Mouse (Mus musculus): Measurements from ENCODE around the gene Ssbp4. TPM values are rescaled to one million over a fixed set of nuclear protein-coding genes. Genes with fewer than 3 reads are reported as not detected.

Ssbp4 gene
- polyA plus RNA-seq, 1 experiment from 2014 or later, result 63.2 TPM

DNA sequence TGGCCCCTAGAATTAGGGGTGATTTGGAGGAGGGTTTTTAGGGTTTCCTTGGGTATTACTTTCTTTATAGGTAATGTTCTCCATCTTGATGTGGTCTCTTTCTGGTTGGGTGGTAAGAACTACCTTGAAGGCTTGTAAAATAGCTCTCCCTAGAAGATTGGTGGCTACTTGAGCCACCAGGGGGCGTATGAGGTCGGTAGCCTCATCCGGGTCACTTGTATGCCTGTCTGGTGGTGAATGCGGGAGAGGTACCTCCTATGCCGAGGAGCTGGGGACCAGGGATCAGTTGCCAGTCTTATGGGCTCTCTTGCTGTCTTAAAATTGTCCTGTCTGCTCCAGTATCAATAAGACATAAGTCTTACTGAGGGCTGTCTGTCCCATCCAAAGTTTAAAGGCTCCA lies 16.4 kb upstream of the Ssbp4 start:
- no peaks in the 10 kb centered on the region for H3K9me3 ChIP-seq (ENCODE audit: control insufficient read depth, low read length)
- H3K4me3 ChIP-seq (ENCODE audit: low read length), result no peak overlapping the region
- H3K27me3 ChIP-seq (replicated peaks; ENCODE audit: control insufficient read depth, insufficient read depth, low read length), result peaks cover 6% of the 10 kb centered on the region; the same call in 1 of the 2 replicates
- H3K36me3 ChIP-seq (ENCODE audit: control insufficient read depth, insufficient read depth, low read length), result no peaks in the 10 kb centered on the region
- ATAC-seq, result no peak
- H3K4me1 ChIP-seq (ENCODE audit: control insufficient read depth, insufficient read depth, low read length), result peaks cover 8% of the 10 kb centered on the region; the same call in 1 of the 2 replicates
- no peak overlapping the region for H3K27ac ChIP-seq (ENCODE audit: low read length)
- no peak overlapping the region for H3K4me2 ChIP-seq (ENCODE audit: low read depth, low read length)
- 15% methylated on average over 5 of the region's 5 CpGs for WGBS
- no peak overlapping the region for H3K9ac ChIP-seq (ENCODE audit: low read depth, low read length)

DNA sequence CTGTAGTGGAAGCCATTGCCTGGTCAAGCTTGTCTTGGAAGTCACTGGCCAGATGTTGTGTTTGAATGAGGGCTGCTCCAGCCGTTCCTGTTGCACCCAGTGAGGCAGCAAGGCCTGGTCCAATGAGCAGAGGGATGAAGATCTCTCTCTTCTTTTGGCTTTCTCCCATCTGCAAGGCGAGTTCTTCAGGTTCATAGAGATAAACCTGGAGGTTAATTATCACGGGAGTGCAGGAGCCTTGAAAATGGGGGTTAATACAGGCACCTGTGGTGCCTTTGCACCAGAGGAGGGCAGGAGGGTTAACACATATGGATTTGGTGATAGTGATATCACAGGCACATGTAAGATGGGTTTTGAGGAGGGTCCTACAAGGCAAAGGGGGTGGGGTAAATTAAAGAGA lies 13.5 kb upstream of the Ssbp4 start:
- Histone ChIP-seq H3K4me1 (ENCODE audit: control insufficient read depth, insufficient read depth, low read length) (peaks cover 6% of the 10 kb centered on the region; the same call in 1 of the 2 replicates), H3K36me3 (ENCODE audit: control insufficient read depth, insufficient read depth, low read length) (no peaks in the 10 kb centered on the region), H3K4me3 (ENCODE audit: low read length) (no peak overlapping the region), H3K9me3 (ENCODE audit: control insufficient read depth, low read length) (no peaks in the 10 kb centered on the region), H3K4me2 (ENCODE audit: low read depth, low read length) (no peak overlapping the region), H3K27ac (ENCODE audit: low read length) (no peak overlapping the region), H3K9ac (ENCODE audit: low read depth, low read length) (no peak overlapping the region), H3K27me3 (replicated peaks; ENCODE audit: control insufficient read depth, insufficient read depth, low read length) (peaks cover 6% of the 10 kb centered on the region; the same call in 1 of the 2 replicates)
- WGBS, result 57% methylated on average over 3 of the region's 3 CpGs
- no peak for ATAC-seq

DNA sequence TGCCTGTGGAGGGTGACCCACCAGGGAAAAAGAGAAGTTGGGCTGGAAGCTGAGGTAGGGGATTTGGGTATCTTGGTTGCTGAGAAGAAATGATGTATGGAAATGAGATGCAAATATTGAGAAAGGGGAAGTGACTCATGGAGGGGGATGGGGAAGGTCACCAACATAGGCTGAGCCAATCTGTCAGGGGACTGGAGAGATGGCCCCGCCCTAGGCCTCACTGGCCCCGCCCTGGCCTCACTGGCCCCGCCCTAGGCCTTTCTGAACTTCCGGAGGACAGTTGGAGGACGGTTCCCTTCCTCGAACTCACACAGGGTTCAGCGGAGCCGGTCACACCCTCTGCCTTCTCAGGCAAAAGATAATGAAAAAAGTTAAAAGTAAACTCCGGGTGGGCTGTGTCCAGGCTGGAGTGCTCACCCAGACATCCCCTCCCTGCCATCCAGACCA lies 10.2 kb upstream of the Ssbp4 start:
- Histone ChIP-seq H3K9ac (ENCODE audit: low read depth, low read length) (no peak overlapping the region), H3K4me3 (ENCODE audit: low read length) (no peak overlapping the region), H3K27ac (ENCODE audit: low read length) (peak overlapping the region; percentile 24; the same call in 1 of the 2 replicates), H3K4me2 (ENCODE audit: low read depth, low read length) (no peak overlapping the region), H3K36me3 (ENCODE audit: control insufficient read depth, insufficient read depth, low read length) (no peaks in the 10 kb centered on the region), H3K27me3 (replicated peaks; ENCODE audit: control insufficient read depth, insufficient read depth, low read length) (peaks cover 6% of the 10 kb centered on the region; the same call in 1 of the 2 replicates), H3K9me3 (ENCODE audit: control insufficient read depth, low read length) (no peaks in the 10 kb centered on the region), H3K4me1 (ENCODE audit: control insufficient read depth, insufficient read depth, low read length) (peaks cover 6% of the 10 kb centered on the region; the same call in 1 of the 2 replicates)
- 22% methylated on average over 9 of the region's 9 CpGs for WGBS
- peak; percentile 78 for ATAC-seq

DNA sequence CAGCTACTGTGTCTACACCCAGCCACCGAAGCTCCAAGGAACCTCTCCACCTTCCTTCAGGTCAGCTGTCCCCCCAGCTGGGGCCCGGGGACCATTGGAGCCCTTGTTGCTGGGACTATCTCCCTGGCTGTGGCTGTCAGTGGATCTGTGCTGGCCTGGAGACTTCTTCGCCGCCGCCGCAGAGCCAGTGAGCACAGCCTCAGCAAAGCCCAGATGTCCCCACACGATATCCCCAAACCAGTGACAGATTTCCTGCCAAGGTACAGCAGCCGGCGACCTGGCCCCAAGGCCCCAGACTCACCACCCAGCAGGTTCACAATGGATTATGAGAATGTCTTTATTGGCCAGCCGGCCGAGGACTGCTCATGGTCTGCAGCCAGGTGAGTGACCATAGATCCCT lies 9.3 kb upstream of the Ssbp4 start:
- Histone ChIP-seq H3K4me3 (ENCODE audit: low read length) (peak overlapping the region; percentile 4; the same call in 1 of the 2 replicates), H3K9me3 (ENCODE audit: control insufficient read depth, low read length) (no peaks in the 10 kb centered on the region), H3K9ac (ENCODE audit: low read depth, low read length) (0 out of 2 replicates have a peak overlapping the region, but pooled peaks have one; percentile 33), H3K4me2 (ENCODE audit: low read depth, low read length) (no peak overlapping the region), H3K4me1 (ENCODE audit: control insufficient read depth, insufficient read depth, low read length) (peaks cover 10% of the 10 kb centered on the region; the same call in 1 of the 2 replicates), H3K27me3 (replicated peaks; ENCODE audit: control insufficient read depth, insufficient read depth, low read length) (peaks cover 6% of the 10 kb centered on the region; the same call in 1 of the 2 replicates), H3K27ac (ENCODE audit: low read length) (no peak overlapping the region), H3K36me3 (ENCODE audit: control insufficient read depth, insufficient read depth, low read length) (no peaks in the 10 kb centered on the region)
- no peak for ATAC-seq
- 79% methylated on average over 11 of the region's 11 CpGs for WGBS

DNA sequence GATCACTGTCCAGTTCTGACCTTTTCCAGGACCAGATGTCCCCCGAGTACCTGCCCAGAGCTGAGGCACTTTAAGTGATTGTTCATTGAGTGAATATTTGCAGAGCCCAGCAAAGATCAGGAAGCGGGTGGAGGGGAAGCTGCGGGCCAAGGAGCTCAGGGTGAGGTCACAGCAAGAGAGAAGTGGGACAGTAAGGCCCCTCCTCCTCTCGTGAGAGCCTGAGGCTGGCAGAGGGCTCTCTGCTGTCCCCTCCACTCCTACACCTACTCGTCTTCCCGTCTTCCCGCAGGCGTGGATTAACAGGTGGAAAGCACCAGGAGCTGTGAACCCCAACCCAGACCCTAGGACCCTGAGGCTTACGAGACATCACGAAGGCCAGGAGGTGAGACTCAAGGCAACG lies 8.0 kb upstream of the Ssbp4 start:
- Histone ChIP-seq H3K4me1 (ENCODE audit: control insufficient read depth, insufficient read depth, low read length) (peaks cover 10% of the 10 kb centered on the region; the same call in 1 of the 2 replicates), H3K4me2 (ENCODE audit: low read depth, low read length) (no peak overlapping the region), H3K36me3 (ENCODE audit: control insufficient read depth, insufficient read depth, low read length) (no peaks in the 10 kb centered on the region), H3K27me3 (replicated peaks; ENCODE audit: control insufficient read depth, insufficient read depth, low read length) (peaks cover 6% of the 10 kb centered on the region; the same call in 1 of the 2 replicates), H3K27ac (ENCODE audit: low read length) (no peak overlapping the region), H3K4me3 (ENCODE audit: low read length) (no peak overlapping the region), H3K9ac (ENCODE audit: low read depth, low read length) (no peak overlapping the region), H3K9me3 (ENCODE audit: control insufficient read depth, low read length) (no peaks in the 10 kb centered on the region)
- ATAC-seq, result no peak
- WGBS, result 59% methylated on average over 11 of the region's 11 CpGs

DNA sequence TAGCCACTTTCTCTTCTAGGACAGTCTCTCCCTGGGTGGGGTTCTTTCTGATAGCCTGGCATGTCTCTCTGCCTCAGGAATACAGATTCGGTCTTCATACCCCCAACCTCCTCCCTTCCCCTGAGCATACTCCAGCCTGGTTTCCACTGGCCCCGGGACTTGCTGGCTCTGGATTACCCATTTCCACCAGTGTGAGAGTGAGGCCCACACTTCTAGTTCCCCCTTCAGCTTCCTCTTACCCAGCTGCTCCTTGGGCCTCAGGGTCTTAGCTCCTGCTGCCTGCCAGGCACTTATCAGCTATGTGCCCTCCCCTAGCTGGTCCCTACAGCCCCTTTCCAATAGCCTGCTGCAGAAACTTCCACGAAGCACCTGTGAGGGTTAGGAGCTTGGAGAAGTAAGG lies 7.2 kb upstream of the Ssbp4 start, which contains the start of gene Lrrc25:
TSS of gene Lrrc25 (plus strand) at position 262 of the 400 bp plus-strand sequence.
- H3K4me3 ChIP-seq (ENCODE audit: low read length), result no peak within 1 kb of the TSS
- no peak for ATAC-seq

DNA sequence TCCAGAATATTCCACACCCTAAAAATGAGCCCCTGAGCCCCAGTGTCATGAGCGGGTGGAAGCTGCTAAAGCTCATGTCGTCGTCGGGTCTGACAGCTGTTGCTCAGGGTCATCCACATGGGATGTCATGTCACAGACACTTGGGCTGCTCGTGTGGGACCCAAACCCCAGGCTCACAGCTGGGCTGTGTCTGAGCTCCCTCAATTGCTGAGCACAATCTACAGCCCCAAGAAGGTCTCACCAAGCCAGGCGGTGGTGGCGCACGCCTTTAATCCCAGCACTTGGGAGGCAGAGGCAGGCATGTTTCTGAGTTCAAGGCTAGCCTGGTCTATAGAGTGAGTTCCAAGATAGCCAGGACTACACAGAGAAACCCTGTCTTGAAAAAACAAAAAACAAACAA lies 6.6 kb upstream of the Ssbp4 start:
- peaks cover 14% of the 10 kb centered on the region for H3K4me1 ChIP-seq (ENCODE audit: control insufficient read depth, insufficient read depth, low read length)
- ATAC-seq, result no peak
- H3K9ac ChIP-seq (ENCODE audit: low read depth, low read length), result no peak overlapping the region
- H3K36me3 ChIP-seq (ENCODE audit: control insufficient read depth, insufficient read depth, low read length), result no peaks in the 10 kb centered on the region
- H3K27me3 ChIP-seq (replicated peaks; ENCODE audit: control insufficient read depth, insufficient read depth, low read length), result no peaks in the 10 kb centered on the region
- H3K27ac ChIP-seq (ENCODE audit: low read length), result no peak overlapping the region
- H3K9me3 ChIP-seq (ENCODE audit: control insufficient read depth, low read length), result no peaks in the 10 kb centered on the region
- 82% methylated on average over 8 of the region's 8 CpGs for WGBS
- no peak overlapping the region for H3K4me3 ChIP-seq (ENCODE audit: low read length)
- H3K4me2 ChIP-seq (ENCODE audit: low read depth, low read length), result no peak overlapping the region

More for the DNA sequence above, 7.2 kb upstream of the Ssbp4 start, which contains the start of gene Lrrc25:
- Histone ChIP-seq H3K36me3 (ENCODE audit: control insufficient read depth, insufficient read depth, low read length) (no peaks in the 10 kb centered on the region), H3K9ac (ENCODE audit: low read depth, low read length) (0 out of 2 replicates have a peak within 1 kb of the TSS, but pooled peaks have one; percentile 10), H3K27me3 (replicated peaks; ENCODE audit: control insufficient read depth, insufficient read depth, low read length) (peaks cover 6% of the 10 kb centered on the region; the same call in 1 of the 2 replicates), H3K9me3 (ENCODE audit: control insufficient read depth, low read length) (no peaks in the 10 kb centered on the region), H3K4me1 (ENCODE audit: control insufficient read depth, insufficient read depth, low read length) (peaks cover 10% of the 10 kb centered on the region; the same call in 1 of the 2 replicates), H3K27ac (ENCODE audit: low read length) (no peak within 1 kb of the TSS), H3K4me2 (ENCODE audit: low read depth, low read length) (no peak within 1 kb of the TSS)
- whole genome bisulfite sequencing, result 88% methylated on average over 3 of the region's 3 CpGs

DNA sequence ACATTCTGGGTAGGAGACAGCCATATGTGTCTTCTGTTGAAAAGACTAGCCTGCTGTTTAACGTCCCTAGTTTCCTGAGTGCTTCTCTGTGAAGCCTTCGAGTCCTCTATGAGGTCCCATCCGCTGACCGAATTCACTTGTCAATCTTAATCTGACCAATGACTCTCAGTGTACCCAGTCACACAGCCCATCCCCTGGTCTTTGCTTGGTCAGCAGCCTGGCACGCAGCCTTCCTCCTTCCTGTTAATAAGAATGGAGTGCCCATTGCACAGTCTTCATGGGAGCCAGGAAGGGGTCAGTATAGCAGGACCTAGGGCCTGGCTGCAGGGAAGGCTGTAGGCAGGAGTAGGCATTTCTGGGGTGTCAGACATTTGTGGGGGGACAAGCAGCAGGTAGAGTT lies 5.8 kb upstream of the Ssbp4 start:
- no peak overlapping the region for H3K4me3 ChIP-seq (ENCODE audit: low read length)
- no peaks in the 10 kb centered on the region for H3K27me3 ChIP-seq (replicated peaks; ENCODE audit: control insufficient read depth, insufficient read depth, low read length)
- no peak overlapping the region for H3K4me2 ChIP-seq (ENCODE audit: low read depth, low read length)
- no peak overlapping the region for H3K9ac ChIP-seq (ENCODE audit: low read depth, low read length)
- no peaks in the 10 kb centered on the region for H3K9me3 ChIP-seq (ENCODE audit: control insufficient read depth, low read length)
- WGBS, result 69% methylated on average over 5 of the region's 5 CpGs
- H3K36me3 ChIP-seq (ENCODE audit: control insufficient read depth, insufficient read depth, low read length), result no peaks in the 10 kb centered on the region
- H3K4me1 ChIP-seq (ENCODE audit: control insufficient read depth, insufficient read depth, low read length), result peaks cover 20% of the 10 kb centered on the region
- ATAC-seq, result no peak
- peak overlapping the region; percentile 29; the same call in 1 of the 2 replicates for H3K27ac ChIP-seq (ENCODE audit: low read length)

DNA sequence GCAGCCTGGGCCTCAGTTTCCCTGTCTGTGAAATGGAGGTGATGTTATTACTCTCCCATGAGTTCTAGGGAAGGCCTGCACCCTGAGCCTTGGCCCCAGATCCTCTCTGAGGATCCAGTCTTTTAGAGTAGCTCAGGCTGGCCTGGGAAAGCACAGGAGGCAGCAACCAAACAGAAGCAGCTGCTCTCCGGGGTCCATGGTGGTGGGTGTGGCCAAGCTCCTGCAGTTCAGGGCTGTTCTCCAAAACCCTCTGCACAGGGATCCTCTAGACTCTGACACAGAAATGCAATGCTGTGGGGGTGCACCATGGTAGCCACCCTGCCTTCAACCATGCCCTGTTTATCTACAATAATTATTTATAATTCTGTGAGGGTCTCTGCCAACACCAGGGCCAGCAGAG lies 5.1 kb upstream of the Ssbp4 start:
- Histone ChIP-seq H3K4me2 (ENCODE audit: low read depth, low read length) (no peak overlapping the region), H3K27me3 (replicated peaks; ENCODE audit: control insufficient read depth, insufficient read depth, low read length) (no peaks in the 10 kb centered on the region), H3K9ac (ENCODE audit: low read depth, low read length) (0 out of 2 replicates have a peak overlapping the region, but pooled peaks have one; percentile 11), H3K9me3 (ENCODE audit: control insufficient read depth, low read length) (no peaks in the 10 kb centered on the region), H3K36me3 (ENCODE audit: control insufficient read depth, insufficient read depth, low read length) (no peaks in the 10 kb centered on the region), H3K4me3 (ENCODE audit: low read length) (no peak overlapping the region), H3K4me1 (ENCODE audit: control insufficient read depth, insufficient read depth, low read length) (peaks cover 24% of the 10 kb centered on the region), H3K27ac (ENCODE audit: low read length) (no peak overlapping the region)
- ATAC-seq, result no peak
- 17% methylated on average over 1 of the region's 1 CpGs for WGBS

Data from intestine, embryonic 16.5 days (tissue).